Mouse (Mus musculus) MEL (cell line): ENCODE measurements around the gene Lrrc20. TPM values are rescaled to one million over a fixed set of nuclear protein-coding genes. Genes with fewer than 3 reads are reported as not detected.

ENCODE experiments used
- DNase-seq: peaks from one replicate; pipeline ENCODE4 v3.0.0; 2011; ENCODE audit warnings: low read depth, low spot score
- H3K27ac ChIP-seq: 2 replicates; pipeline ENCODE4 v1.5.1; 2012; ENCODE audit warnings: low read depth, mild to moderate bottlenecking, control low read depth, low read length, moderate library complexity; ENCODE audit not compliant: control insufficient read depth
- H3K27me3 ChIP-seq, 2 experiments: fragments of 150-350 bp in 1 of 2; sonication (generic) in 1 of 2; 2 replicates each; pipeline ENCODE4 v1.6.1; 2012; ENCODE audit warnings: low read length in 2 of 2, mild to moderate bottlenecking in 2 of 2, improper control_type of control experiment in 1 of 2, moderate library complexity in 1 of 2; ENCODE audit not compliant: insufficient read depth in 2 of 2, control insufficient read depth in 1 of 2
- H3K36me3 ChIP-seq, 2 experiments: 2 replicates each; pipeline ENCODE4 v1.6.1; 2012 to 2014; ENCODE audit warnings: low read length in 2 of 2, improper control_type of control experiment in 1 of 2, inconsistent platforms in 1 of 2, mild to moderate bottlenecking in 1 of 2; ENCODE audit not compliant: insufficient read depth in 2 of 2, control insufficient read depth in 1 of 2
- H3K4me1 ChIP-seq, 2 experiments: fragments of 150-350 bp in 1 of 2; sonication (generic) in 1 of 2; 2 replicates each; pipeline ENCODE4 v1.6.1; 2012; ENCODE audit warnings: low read length in 2 of 2, improper control_type of control experiment in 1 of 2, mild to moderate bottlenecking in 1 of 2; ENCODE audit not compliant: insufficient read depth in 2 of 2, control insufficient read depth in 1 of 2
- H3K4me3 ChIP-seq, 2 experiments: fragments of 150-350 bp in 1 of 2; sonication (generic) in 1 of 2; 2 replicates each; pipeline ENCODE4 v1.5.1; 2012; ENCODE audit warnings: low read depth in 2 of 2, low read length in 2 of 2, mild to moderate bottlenecking in 2 of 2, moderate library complexity in 2 of 2, control low read depth in 1 of 2, improper control_type of control experiment in 1 of 2; ENCODE audit not compliant: control insufficient read depth in 1 of 2, insufficient read depth in 1 of 2
- H3K79me2 ChIP-seq: 2 replicates; pipeline ENCODE4 v1.6.1; 2012; ENCODE audit warnings: mild to moderate bottlenecking, low read length, moderate library complexity; ENCODE audit not compliant: control insufficient read depth, poor library complexity, insufficient read depth
- H3K9ac ChIP-seq: 2 replicates; pipeline ENCODE4 v1.6.1; 2012; ENCODE audit warnings: low read depth, mild to moderate bottlenecking, control low read depth, low read length, moderate library complexity; ENCODE audit not compliant: control insufficient read depth, poor library complexity, severe bottlenecking
- H3K9me3 ChIP-seq: fragments of 150-350 bp; sonication (generic); replicated peaks from 2 replicates; pipeline ENCODE4 v1.6.1; 2012; ENCODE audit warnings: mild to moderate bottlenecking, low read length, improper control_type of control experiment, moderate library complexity; ENCODE audit not compliant: insufficient read depth
- BHLHE40 ChIP-seq: IDR thresholded peaks from 2 replicates; pipeline ENCODE4 v1.6.1; 2012; ENCODE audit warnings: low read depth, mild to moderate bottlenecking, inconsistent platforms, low read length, improper control_type of control experiment, borderline replicate concordance
- CHD2 ChIP-seq: IDR thresholded peaks from 2 replicates; pipeline ENCODE4 v1.6.1; 2011; ENCODE audit warnings: low read length, improper control_type of control experiment
- E2F4 ChIP-seq: IDR thresholded peaks from 2 replicates; pipeline ENCODE4 v1.6.1; 2011; ENCODE audit warnings: low read depth, low read length, improper control_type of control experiment, borderline replicate concordance
- ELF1 ChIP-seq: IDR thresholded peaks from 2 replicates; pipeline ENCODE4 v1.6.1; 2014; ENCODE audit warnings: low read depth, mild to moderate bottlenecking, inconsistent platforms, low read length, improper control_type of control experiment, moderate library complexity
- ETS1 ChIP-seq: IDR thresholded peaks from 2 replicates; pipeline ENCODE4 v1.6.1; 2012; ENCODE audit warnings: low read depth, mild to moderate bottlenecking, inconsistent platforms, low read length, improper control_type of control experiment, moderate library complexity
- GABPA ChIP-seq: IDR thresholded peaks from 2 replicates; pipeline ENCODE4 v1.6.1; 2012; ENCODE audit warnings: low read depth, mild to moderate bottlenecking, inconsistent platforms, low read length, improper control_type of control experiment, moderate library complexity
- GATA1 ChIP-seq: IDR thresholded peaks from 2 replicates; pipeline ENCODE4 v1.6.1; 2011; ENCODE audit warnings: low read depth, low read length, improper control_type of control experiment
- JUND ChIP-seq: IDR thresholded peaks from 2 replicates; pipeline ENCODE4 v1.6.1; 2011; ENCODE audit warnings: low read depth, mild to moderate bottlenecking, improper control_type of control experiment, low read length
- MAFK ChIP-seq: IDR thresholded peaks from 2 replicates; pipeline ENCODE4 v1.6.1; 2011; ENCODE audit warnings: low read depth, mild to moderate bottlenecking, low read length, improper control_type of control experiment, borderline replicate concordance
- MAX ChIP-seq: IDR thresholded peaks from 2 replicates; pipeline ENCODE4 v1.6.1; 2011; ENCODE audit warnings: low read length, improper control_type of control experiment
- MEF2A ChIP-seq: IDR thresholded peaks from 2 replicates; pipeline ENCODE4 v1.6.1; 2014; ENCODE audit warnings: low read depth, mild to moderate bottlenecking, inconsistent platforms, low read length, improper control_type of control experiment; ENCODE audit not compliant: poor library complexity, insufficient replicate concordance, severe bottlenecking; ENCODE audit errors: extremely low read depth
- MXI1 ChIP-seq: IDR thresholded peaks from 2 replicates; pipeline ENCODE4 v1.6.1; 2011; ENCODE audit warnings: mild to moderate bottlenecking, low read depth, low read length, improper control_type of control experiment
- MYB ChIP-seq: IDR thresholded peaks from 2 replicates; pipeline ENCODE4 v1.6.1; 2011; ENCODE audit warnings: mild to moderate bottlenecking, low read depth, low read length, improper control_type of control experiment
- MYC ChIP-seq: IDR thresholded peaks from 2 replicates; pipeline ENCODE4 v1.6.1; 2011; ENCODE audit warnings: low read depth, mild to moderate bottlenecking, low read length, improper control_type of control experiment, moderate library complexity
- NELFE ChIP-seq: IDR thresholded peaks from 2 replicates; pipeline ENCODE4 v1.6.1; 2011; ENCODE audit warnings: low read depth, low read length, improper control_type of control experiment
- POLR2AphosphoS2 ChIP-seq: IDR thresholded peaks from 2 replicates; pipeline ENCODE4 v1.6.1; 2011; ENCODE audit warnings: low read length, improper control_type of control experiment
- POLR2AphosphoS5 ChIP-seq: IDR thresholded peaks from 2 replicates; pipeline ENCODE4 v1.6.1; 2012; ENCODE audit warnings: low read depth, borderline replicate concordance, mild to moderate bottlenecking, inconsistent platforms, low read length, moderate library complexity, mixed read lengths
- RAD21 ChIP-seq: IDR thresholded peaks from 2 replicates; pipeline ENCODE4 v1.6.1; 2011; ENCODE audit warnings: mild to moderate bottlenecking, low read depth, low read length, improper control_type of control experiment
- SIN3A ChIP-seq: IDR thresholded peaks from 2 replicates; pipeline ENCODE4 v1.6.1; 2012; ENCODE audit warnings: low read length, improper control_type of control experiment, inconsistent platforms
- UBTF ChIP-seq: IDR thresholded peaks from 2 replicates; pipeline ENCODE4 v1.6.1; 2012; ENCODE audit warnings: low read depth, mild to moderate bottlenecking, inconsistent platforms, low read length, improper control_type of control experiment, moderate library complexity, borderline replicate concordance; ENCODE audit not compliant: insufficient read depth
- USF2 ChIP-seq, 2 experiments: IDR thresholded peaks; 2 replicates each; pipeline ENCODE4 v1.6.1; 2011 to 2012; ENCODE audit warnings: improper control_type of control experiment in 2 of 2, low read length in 2 of 2, borderline replicate concordance in 1 of 2, inconsistent platforms in 1 of 2, low read depth in 1 of 2, mild to moderate bottlenecking in 1 of 2; ENCODE audit not compliant: insufficient read depth in 1 of 2
- ZC3H11A ChIP-seq: IDR thresholded peaks from 2 replicates; pipeline ENCODE4 v1.6.1; 2012; ENCODE audit warnings: low read depth, mild to moderate bottlenecking, inconsistent platforms, low read length, improper control_type of control experiment
- ZKSCAN1 ChIP-seq: IDR thresholded peaks from 2 replicates; pipeline ENCODE4 v1.6.1; 2012; ENCODE audit warnings: low read depth, mild to moderate bottlenecking, inconsistent platforms, low read length, improper control_type of control experiment, moderate library complexity
- ZMIZ1 ChIP-seq: IDR thresholded peaks from 2 replicates; pipeline ENCODE4 v1.6.1; 2012; ENCODE audit warnings: low read depth, mild to moderate bottlenecking, inconsistent platforms, low read length, improper control_type of control experiment, moderate library complexity
- polyA plus RNA-seq, 2 experiments: library from polyadenylated mRNA; stranded (reverse) in 1 of 2; unstranded in 1 of 2; fragments of >175 nt in 1 of 2; fragments of >200 nt in 1 of 2; gene quantifications; 2 replicates each; pipeline versions ENCODE4 v1.2.1 to v1.2.4; 2012; ENCODE audit warnings: low replicate concordance in 2 of 2, low read depth in 1 of 2; ENCODE audit not compliant: insufficient read length in 2 of 2, insufficient read depth in 1 of 2, missing spikeins in 1 of 2
- total RNA-seq: library from RNA; depleted of rRNA; stranded (reverse); fragments of 300-350 nt; gene quantifications from 2 replicates; pipeline ENCODE4 v1.2.3, GENCODE M21; 2012

Lrrc20 gene
- total and polyA plus RNA-seq, 3 experiments: 7.6 to 14.7 TPM; not detected in 1

DNA sequence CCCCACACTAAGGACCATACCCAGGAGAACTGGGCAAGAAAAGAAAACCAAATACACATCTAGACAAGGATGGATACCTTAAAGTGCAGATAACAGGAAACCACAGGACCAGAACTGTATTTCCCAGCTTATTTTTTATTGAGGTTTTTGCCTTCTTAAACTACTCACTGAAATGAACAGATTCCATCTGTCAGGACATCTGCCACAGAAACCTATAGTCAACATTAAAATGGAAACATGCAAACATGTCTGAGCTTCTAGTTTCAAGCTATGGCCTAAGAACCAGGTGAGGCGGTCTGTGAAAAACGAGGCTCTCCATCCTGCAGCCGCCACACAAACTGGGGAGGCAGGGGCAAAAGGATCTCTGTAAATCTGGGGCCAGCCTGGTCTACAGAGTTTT, 30.6 kb upstream of the Lrrc20 start:
- Histone ChIP-seq H3K4me3 (no peak overlapping the region), H3K36me3 (peaks cover 2 to 31% of the 10 kb centered on the region in 2 experiments; a peak in 3 of 4 replicates)
- no peak for TF ChIP-seq ZC3H11A
- TF ChIP-seq E2F4: no peak
- no peak for TF ChIP-seq UBTF
- TF ChIP-seq POLR2AphosphoS2: no peak
- no peak for TF ChIP-seq MYB
- TF ChIP-seq POLR2AphosphoS5: no peak
- TF ChIP-seq RAD21: no peak
- TF ChIP-seq ELF1: no peak
- no peak for TF ChIP-seq ZMIZ1
- TF ChIP-seq JUND: no peak
- TF ChIP-seq MXI1: no peak
- no peak for TF ChIP-seq NELFE
- TF ChIP-seq GATA1: no peak
- no peak for TF ChIP-seq BHLHE40
- no peak for TF ChIP-seq GABPA
- no peak for TF ChIP-seq ETS1
- TF ChIP-seq, all 39 proteins: peak for 0
- H3K79me2 ChIP-seq: peaks cover 79% of the 10 kb centered on the region
- no peaks in the 10 kb centered on the region for H3K9me3 ChIP-seq
- no peak overlapping the region for H3K9ac ChIP-seq
- H3K27ac ChIP-seq: no peak overlapping the region
- DNase-seq: no peak
- H3K27me3 ChIP-seq: no peaks in the 10 kb centered on the region
- H3K4me1 ChIP-seq: peaks cover 8 to 23% of the 10 kb centered on the region in 2 experiments

DNA sequence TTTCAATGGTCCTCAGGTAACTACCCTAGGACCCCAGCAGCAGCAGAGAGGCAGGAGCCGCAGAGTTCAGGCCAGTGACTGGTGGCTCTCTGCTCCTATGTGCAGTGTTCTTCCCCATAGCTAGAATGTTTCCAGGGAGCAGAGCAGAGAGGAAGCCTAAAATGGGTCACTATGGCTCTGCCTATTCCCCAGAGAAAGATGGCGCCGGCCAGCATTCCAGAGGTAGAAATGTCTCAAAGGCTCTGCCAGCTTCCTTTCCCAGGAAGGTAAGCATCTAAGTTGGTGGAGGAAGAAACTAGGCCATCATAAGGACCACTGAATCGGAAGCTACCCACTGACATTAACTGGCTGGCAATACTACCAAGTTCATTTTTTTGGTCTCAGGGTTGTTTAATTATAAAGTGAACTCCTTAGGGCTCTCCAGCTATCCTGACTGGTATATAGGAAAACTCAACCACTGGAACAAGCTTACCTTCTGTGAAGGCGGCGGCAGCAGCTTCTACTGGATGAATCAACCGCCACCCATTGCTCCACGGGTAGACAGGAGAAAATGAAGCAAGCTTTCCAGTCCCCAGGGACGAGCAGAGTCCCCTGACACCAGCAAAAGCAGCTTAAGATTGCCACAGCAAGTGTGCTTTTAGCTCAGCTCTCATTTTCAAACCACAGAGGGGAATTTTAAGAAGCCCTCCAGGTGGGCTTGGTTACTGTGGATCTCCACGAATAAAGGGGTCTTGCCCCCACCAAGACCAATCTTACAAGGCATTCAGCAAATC, 27.8 kb upstream of the Lrrc20 start:
- no peak for DNase-seq
- Histone ChIP-seq H3K36me3 (peaks cover 3 to 45% of the 10 kb centered on the region in 2 experiments; a peak in 3 of 4 replicates), H3K27ac (no peak overlapping the region), H3K27me3 (no peaks in the 10 kb centered on the region), H3K79me2 (peaks cover 87% of the 10 kb centered on the region), H3K4me3 (no peak overlapping the region), H3K4me1 (peaks cover 8 to 36% of the 10 kb centered on the region in 2 experiments), H3K9me3 (no peaks in the 10 kb centered on the region), H3K9ac (no peak overlapping the region)
- TF ChIP-seq ZKSCAN1 (no peak), ETS1 (no peak), MAX (no peak), MXI1 (no peak), SIN3A (no peak), ELF1 (no peak), RAD21 (no peak), NELFE (no peak), USF2 (IDR thresholded peaks at IDR 0.05; ENCODE audit: borderline replicate concordance in 1 of 2, insufficient read depth in 1 of 2, low read depth in 1 of 2, low read length in 2 of 2) (no peak), CHD2 (no peak), ZMIZ1 (no peak), UBTF (no peak), MEF2A (no peak), MAFK (no peak), MYC (no peak)
